Mouse (Mus musculus): Measurements from ENCODE around the gene Csf2rb. TPM values are rescaled to one million over a fixed set of nuclear protein-coding genes. Genes with fewer than 3 reads are reported as not detected.
"Not testable (repeated sequence)": the region's sequence is repeated elsewhere in the genome, so short reads cannot be mapped to it uniquely, and the experiment has no call there.

Gene Csf2rb
- total and polyA plus RNA-seq, 3 experiments, result 3.2 to 10.1 TPM; not detected in 1

GRCm38 (mm10) chr15:78324294-78324693 is 1.3 kb upstream of the Csf2rb start:
- Histone ChIP-seq H3K9ac (ENCODE audit: control insufficient read depth, low read depth, low read length, poor library complexity, severe bottlenecking) (no peak overlapping the region), H3K27ac (ENCODE audit: control insufficient read depth, low read depth, low read length) (peak overlapping the region; percentile 33), H3K79me2 (ENCODE audit: control insufficient read depth, insufficient read depth, low read length, poor library complexity) (peaks cover 7% of the 10 kb centered on the region), H3K4me1 (ENCODE audit: control insufficient read depth in 1 of 2, insufficient read depth in 2 of 2, low read length in 2 of 2) (peaks cover 2 to 54% of the 10 kb centered on the region in 2 experiments), H3K27me3 (ENCODE audit: control insufficient read depth in 1 of 2, insufficient read depth in 2 of 2, low read length in 2 of 2) (no peaks in the 10 kb centered on the region), H3K36me3 (ENCODE audit: control insufficient read depth in 1 of 2, insufficient read depth in 2 of 2, low read length in 2 of 2) (peaks cover 0 to 40% of the 10 kb centered on the region in 2 experiments; a peak in 2 of 4 replicates), H3K9me3 (replicated peaks; ENCODE audit: insufficient read depth, low read length) (no peaks in the 10 kb centered on the region), H3K4me3 (ENCODE audit: control insufficient read depth in 1 of 2, insufficient read depth in 1 of 2, low read depth in 2 of 2, low read length in 2 of 2) (no peak overlapping the region)
- no peak for DNase-seq (ENCODE audit: low read depth, low spot score)
- TF ChIP-seq TBP (IDR thresholded peaks at IDR 0.05; ENCODE audit: low read depth, low read length), result no peak
- peak; percentile 42; the same call in 1 of the 2 replicates for TF ChIP-seq TCF12 (IDR thresholded peaks at IDR 0.05; ENCODE audit: low read depth, low read length)
- peak in 1 of 2 experiments; percentile 36; a peak in 1 of 4 replicates for TF ChIP-seq EP300 (IDR thresholded peaks at IDR 0.05; ENCODE audit: low read depth in 1 of 2, low read length in 2 of 2)
- no peak for TF ChIP-seq CHD2 (IDR thresholded peaks at IDR 0.05; ENCODE audit: low read length)
- peak; percentile 50; the same call in 1 of the 2 replicates for TF ChIP-seq GATA1 (IDR thresholded peaks at IDR 0.05; ENCODE audit: low read depth, low read length)
- TF ChIP-seq ZNF384 (IDR thresholded peaks at IDR 0.05; ENCODE audit: low read depth, low read length), result peak; percentile 53
- TF ChIP-seq ELF1 (IDR thresholded peaks at IDR 0.05; ENCODE audit: low read depth, low read length), result no peak
- no peak for TF ChIP-seq ZC3H11A (IDR thresholded peaks at IDR 0.05; ENCODE audit: low read depth, low read length)

DNA sequence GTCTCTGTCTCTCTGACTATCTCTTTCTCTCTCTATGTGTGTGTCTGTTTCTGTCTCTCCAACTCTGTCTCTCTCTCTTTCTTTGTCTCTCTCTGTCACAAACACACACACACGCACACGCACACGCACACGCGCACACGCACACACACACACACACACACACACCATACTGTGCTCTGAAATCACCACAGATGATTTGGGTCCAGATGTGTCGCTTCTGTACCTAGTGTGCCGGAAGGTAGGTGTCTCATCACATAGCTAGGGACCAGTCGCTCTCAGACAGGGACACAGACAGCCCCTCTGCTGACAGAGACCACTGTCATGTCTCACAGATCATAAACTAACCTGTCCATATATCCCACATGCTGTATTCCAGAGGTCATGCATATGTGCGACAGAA is 1.2 kb downstream of the Csf2rb start:
- H3K9me3 ChIP-seq (replicated peaks; ENCODE audit: insufficient read depth, low read length), result no peaks in the 10 kb centered on the region
- peaks cover 2 to 36% of the 10 kb centered on the region in 2 experiments for H3K4me1 ChIP-seq (ENCODE audit: control insufficient read depth in 1 of 2, insufficient read depth in 2 of 2, low read length in 2 of 2)
- H3K36me3 ChIP-seq (ENCODE audit: control insufficient read depth in 1 of 2, insufficient read depth in 2 of 2, low read length in 2 of 2), result peaks cover 0 to 24% of the 10 kb centered on the region in 2 experiments; a peak in 2 of 4 replicates
- TF ChIP-seq KAT2A (conservative IDR thresholded peaks at IDR 0.05; ENCODE audit: low read depth, low read length) (no peak), MAX (IDR thresholded peaks at IDR 0.05; ENCODE audit: low read length) (no peak), MAZ (IDR thresholded peaks at IDR 0.05; ENCODE audit: low read depth, low read length) (no peak), ZNF384 (IDR thresholded peaks at IDR 0.05; ENCODE audit: low read depth, low read length) (no peak), MEF2A (IDR thresholded peaks at IDR 0.05; ENCODE audit: extremely low read depth, insufficient replicate concordance, low read depth, low read length, poor library complexity, severe bottlenecking) (no peak), ELF1 (IDR thresholded peaks at IDR 0.05; ENCODE audit: low read depth, low read length) (no peak), UBTF (IDR thresholded peaks at IDR 0.05; ENCODE audit: borderline replicate concordance, insufficient read depth, low read depth, low read length) (no peak), MYB (IDR thresholded peaks at IDR 0.05; ENCODE audit: low read depth, low read length) (no peak), ZMIZ1 (IDR thresholded peaks at IDR 0.05; ENCODE audit: low read depth, low read length) (no peak), CHD1 (IDR thresholded peaks at IDR 0.05; ENCODE audit: low read depth, low read length) (no peak), SIN3A (IDR thresholded peaks at IDR 0.05; ENCODE audit: low read length) (no peak), MAFK (IDR thresholded peaks at IDR 0.05; ENCODE audit: borderline replicate concordance, low read depth, low read length) (no peak), EP300 (IDR thresholded peaks at IDR 0.05; ENCODE audit: low read depth in 1 of 2, low read length in 2 of 2) (no peak), USF1 (IDR thresholded peaks at IDR 0.05; ENCODE audit: low read depth, low read length) (no peak), POLR2A (IDR thresholded peaks at IDR 0.05; ENCODE audit: control insufficient read depth in 1 of 2, insufficient read depth in 1 of 2, low read depth in 1 of 2, low read length in 2 of 2, poor library complexity in 1 of 2) (no peak), MXI1 (IDR thresholded peaks at IDR 0.05; ENCODE audit: low read depth, low read length) (no peak), ZKSCAN1 (IDR thresholded peaks at IDR 0.05; ENCODE audit: low read depth, low read length) (no peak)
- peak overlapping the region; percentile 25 to 39; a peak in 3 of 4 replicates for H3K4me3 ChIP-seq (ENCODE audit: control insufficient read depth in 1 of 2, insufficient read depth in 1 of 2, low read depth in 2 of 2, low read length in 2 of 2)
- H3K9ac ChIP-seq (ENCODE audit: control insufficient read depth, low read depth, low read length, poor library complexity, severe bottlenecking), result peak overlapping the region; percentile 43
- DNase-seq (ENCODE audit: low read depth, low spot score), result no peak
- no peaks in the 10 kb centered on the region for H3K27me3 ChIP-seq (ENCODE audit: control insufficient read depth in 1 of 2, insufficient read depth in 2 of 2, low read length in 2 of 2)
- peaks cover 7% of the 10 kb centered on the region for H3K79me2 ChIP-seq (ENCODE audit: control insufficient read depth, insufficient read depth, low read length, poor library complexity)
- peak overlapping the region; percentile 11; the same call in 1 of the 2 replicates for H3K27ac ChIP-seq (ENCODE audit: control insufficient read depth, low read depth, low read length)

DNA sequence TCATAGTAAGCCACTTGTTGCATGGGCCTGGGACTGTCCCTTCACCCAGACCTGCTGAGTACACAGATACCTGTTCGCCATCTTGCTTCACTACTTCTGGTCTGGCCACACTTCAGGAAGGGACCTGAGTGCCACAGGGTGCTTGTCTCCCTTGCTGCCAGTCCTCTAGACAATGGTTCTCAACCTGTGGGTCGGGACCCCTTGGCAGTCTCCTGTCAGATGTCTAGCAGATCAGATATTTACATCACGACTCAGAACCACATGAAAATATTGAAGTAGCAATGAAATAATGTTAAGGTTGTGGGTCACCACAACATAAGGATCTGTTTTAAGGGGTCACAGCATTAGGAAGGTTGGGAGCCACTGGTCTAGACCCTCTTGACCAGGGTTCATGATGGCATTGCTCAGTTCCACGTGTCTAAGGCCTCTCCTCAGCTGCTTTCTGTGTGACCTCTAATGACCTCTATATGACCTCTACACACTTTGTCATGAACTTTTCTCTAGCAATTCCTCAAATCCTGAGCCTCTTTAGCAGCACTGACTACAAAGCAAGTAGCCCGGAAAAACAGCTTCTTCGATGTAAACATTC is 2.3 kb downstream of the Csf2rb start:
- peaks cover 2 to 28% of the 10 kb centered on the region in 2 experiments for H3K4me1 ChIP-seq (ENCODE audit: control insufficient read depth in 1 of 2, insufficient read depth in 2 of 2, low read length in 2 of 2)
- peaks cover 0 to 21% of the 10 kb centered on the region in 2 experiments; a peak in 2 of 4 replicates for H3K36me3 ChIP-seq (ENCODE audit: control insufficient read depth in 1 of 2, insufficient read depth in 2 of 2, low read length in 2 of 2)
- peak overlapping the region; percentile 37 for H3K9ac ChIP-seq (ENCODE audit: control insufficient read depth, low read depth, low read length, poor library complexity, severe bottlenecking)
- H3K4me3 ChIP-seq (ENCODE audit: control insufficient read depth in 1 of 2, insufficient read depth in 1 of 2, low read depth in 2 of 2, low read length in 2 of 2), result peak overlapping the region in 1 of 2 experiments; percentile 23; a peak in 2 of 4 replicates
- H3K79me2 ChIP-seq (ENCODE audit: control insufficient read depth, insufficient read depth, low read length, poor library complexity); H3K9me3 ChIP-seq (replicated peaks; ENCODE audit: insufficient read depth, low read length); DNase-seq (ENCODE audit: low read depth, low spot score); H3K27me3 ChIP-seq (ENCODE audit: control insufficient read depth in 1 of 2, insufficient read depth in 2 of 2, low read length in 2 of 2): not testable (repeated sequence)
- H3K27ac ChIP-seq (ENCODE audit: control insufficient read depth, low read depth, low read length), result peak overlapping the region; percentile 26; the same call in 1 of the 2 replicates

Measured in MEL (cell line).